Mouse (Mus musculus) inflammation-experienced regulatory T-cells, adult 6 months (primary cell): ENCODE measurements around the gene Tmsb15b2. TPM values are rescaled to one million over a fixed set of nuclear protein-coding genes. Genes with fewer than 3 reads are reported as not detected.
"Not testable (repeated sequence)": the region's sequence is repeated elsewhere in the genome, so short reads cannot be mapped to it uniquely, and the experiment has no call there.

ENCODE experiments used
- ATAC-seq: one replicate; pipeline ENCODE4 v1.8.0; 2017
- polyA plus RNA-seq, 3 experiments: library from polyadenylated mRNA; unstranded; fragments of 100-300 nt; shearing (Covaris generic); gene quantifications; one replicate each; pipeline ENCODE4 v1.2.1; 2017

Tmsb15b2 gene
- 10 to 100 TPM; 45.4 to 72.3 (median 45.6) TPM for polyA plus RNA-seq

DNA sequence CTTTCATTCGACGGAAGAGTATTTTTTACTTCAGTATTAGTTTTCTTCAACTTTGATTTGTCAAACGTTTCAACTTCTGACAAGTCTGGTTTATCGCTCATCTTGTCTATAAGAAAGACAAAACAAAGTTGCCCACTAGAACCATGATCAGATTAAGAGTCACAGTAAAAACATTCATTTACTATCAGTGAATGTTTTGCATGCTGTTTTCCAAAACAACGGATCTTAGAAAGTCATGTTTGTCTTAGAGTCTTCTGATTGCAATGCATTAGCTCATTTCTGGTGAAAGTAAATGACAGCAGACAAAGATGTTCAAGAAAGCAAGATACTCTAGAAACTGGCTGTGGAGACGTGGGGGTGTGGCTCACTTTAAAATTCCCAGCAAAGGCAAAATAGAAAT lies at the start of gene Tmsb15b2:
Tmsb15b2 (minus strand) TSS at position 101 of the 400 bp plus-strand sequence.
- not testable (repeated sequence) for ATAC-seq

DNA sequence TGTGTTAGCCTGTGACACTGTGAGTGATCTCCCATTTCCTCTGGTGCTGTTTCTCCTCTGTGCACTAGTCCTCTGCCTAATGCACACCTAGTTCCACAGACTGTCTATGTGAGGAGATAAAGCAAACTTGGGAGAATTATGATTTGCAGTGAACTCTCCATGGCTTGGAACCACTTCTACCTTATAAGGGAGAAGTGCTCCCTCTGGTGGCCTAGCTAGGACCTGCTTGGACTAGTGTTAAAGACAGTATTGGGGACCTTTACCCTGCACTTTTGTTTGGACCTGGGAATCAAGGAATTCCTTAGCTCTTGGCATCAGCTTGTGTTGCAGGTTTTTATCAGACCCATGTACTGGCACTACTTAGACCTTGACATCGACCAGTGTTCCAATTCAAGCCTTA lies 44.0 kb upstream of the Tmsb15b2 start:
- peak; percentile 79 for ATAC-seq

- no peak for ATAC-seq
These were observed 42.4 kb upstream of the Tmsb15b2 start for GRCm38 (mm10) chrX:137017668-137018067.

DNA sequence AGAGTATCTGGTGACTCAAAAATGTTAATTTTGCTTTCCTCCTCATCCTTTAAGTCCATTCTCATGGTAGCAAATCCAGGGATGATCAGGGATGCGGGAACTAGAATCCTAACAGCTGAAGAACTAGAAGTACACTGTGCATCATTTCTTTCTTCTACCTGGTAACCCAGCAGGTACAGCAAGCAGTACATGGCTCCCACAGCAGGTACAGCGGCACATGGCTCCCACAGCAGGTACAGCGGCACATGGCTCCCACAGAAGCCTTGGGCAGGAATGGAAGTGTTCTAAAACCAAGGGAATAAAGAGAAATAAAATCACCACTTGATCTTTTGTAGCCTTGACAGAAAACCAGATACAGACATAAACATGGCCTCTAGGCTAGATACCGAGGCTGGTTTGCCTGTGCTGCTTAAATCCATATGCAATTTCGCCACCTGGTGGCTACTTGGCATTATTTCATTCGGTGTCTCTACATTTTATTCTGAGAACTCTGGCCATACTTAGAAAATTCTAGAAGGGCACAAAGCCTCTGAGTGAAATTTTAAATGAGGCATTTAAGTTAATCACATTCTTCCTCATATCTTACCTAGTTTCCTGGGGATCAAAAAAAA lies 39.9 kb upstream of the Tmsb15b2 start:
- ATAC-seq, result peak; percentile 84

DNA sequence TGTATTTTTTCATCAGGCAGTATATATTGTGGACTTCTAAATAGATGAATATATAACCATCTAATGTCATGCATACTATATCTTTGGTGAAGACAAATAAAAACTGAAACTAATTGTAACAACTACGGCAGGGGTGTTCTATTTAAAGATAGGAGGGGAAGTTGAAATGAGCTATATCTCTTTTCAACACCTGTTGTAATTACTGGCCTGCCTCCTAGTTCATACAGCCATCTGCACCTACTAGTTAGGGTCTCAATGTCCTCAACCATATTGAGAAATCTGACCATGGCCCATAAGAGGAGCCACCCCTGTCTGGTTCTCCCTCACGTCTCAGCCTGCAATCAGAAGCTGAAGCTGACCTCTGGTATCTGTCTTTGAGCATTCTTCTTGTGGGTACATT lies 21.0 kb upstream of the Tmsb15b2 start:
- ATAC-seq, result no peak

- no peak for ATAC-seq
These were observed 18.3 kb upstream of the Tmsb15b2 start for GRCm38 (mm10) chrX:136993641-136994040.

GRCm38 (mm10) chrX:136992978-136993547 lies 17.8 kb upstream of the Tmsb15b2 start, which contains the start of gene Zcchc18:
TSS of gene Zcchc18 (plus strand) at chrX:136993155.
- peak; percentile 94 for ATAC-seq

DNA sequence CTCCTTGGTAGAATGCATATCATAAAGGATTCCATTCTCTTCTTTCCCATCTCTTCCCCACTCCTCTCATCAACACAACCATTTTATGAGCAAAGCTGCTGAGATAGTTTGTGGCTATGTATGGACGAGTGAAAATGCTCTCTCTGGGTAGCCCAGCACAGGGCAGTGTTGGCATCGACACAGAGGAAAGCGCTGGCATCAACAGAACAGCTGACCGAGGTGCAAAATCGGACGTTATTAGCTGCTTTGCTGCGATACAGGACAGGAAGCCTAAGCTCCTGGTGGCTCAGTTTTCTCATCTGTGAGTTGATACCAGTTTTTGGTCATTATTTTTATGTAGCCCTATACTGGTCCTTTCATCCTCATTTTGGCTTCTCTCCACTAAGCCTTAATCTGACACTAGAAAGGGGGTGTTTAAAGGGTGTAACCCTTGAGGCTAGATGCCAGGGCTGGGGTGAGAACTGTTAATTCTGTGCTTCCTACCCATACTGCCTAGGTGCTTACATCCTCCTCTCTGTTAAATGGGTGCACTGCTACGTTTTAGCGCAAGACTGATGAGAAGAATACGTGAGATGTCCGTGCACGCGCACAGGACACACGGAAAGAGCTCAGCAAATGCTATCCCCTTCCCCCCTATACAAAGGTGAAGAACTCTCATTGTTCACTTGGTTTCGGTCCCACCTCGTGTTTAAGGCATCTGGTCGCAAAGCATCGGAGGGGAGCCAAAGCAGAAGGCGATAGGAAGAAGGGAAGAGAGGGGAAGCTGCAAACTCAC lies 17.1 kb upstream of the Tmsb15b2 start:
- peak; percentile 49 for ATAC-seq

DNA sequence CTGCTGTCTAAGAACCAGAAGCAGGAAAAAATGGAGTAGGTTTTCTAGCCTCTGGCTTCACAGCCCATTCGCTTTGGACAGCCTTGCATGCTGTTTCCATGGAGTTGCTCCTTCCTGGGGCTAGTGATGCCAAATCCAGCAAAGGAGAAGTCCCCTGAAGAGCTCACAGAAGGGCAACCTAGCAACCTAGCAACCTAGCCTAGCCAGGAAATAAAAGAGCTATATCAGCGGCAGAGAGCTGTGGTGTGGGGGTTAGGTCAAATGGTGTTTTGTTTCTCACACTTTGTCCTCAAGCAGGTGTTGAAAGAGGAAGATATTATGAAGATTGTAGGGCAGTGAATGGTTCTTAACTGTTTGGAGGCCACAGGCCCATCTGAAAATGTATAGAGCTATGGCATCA lies 16.0 kb upstream of the Tmsb15b2 start:
- ATAC-seq, result no peak

DNA sequence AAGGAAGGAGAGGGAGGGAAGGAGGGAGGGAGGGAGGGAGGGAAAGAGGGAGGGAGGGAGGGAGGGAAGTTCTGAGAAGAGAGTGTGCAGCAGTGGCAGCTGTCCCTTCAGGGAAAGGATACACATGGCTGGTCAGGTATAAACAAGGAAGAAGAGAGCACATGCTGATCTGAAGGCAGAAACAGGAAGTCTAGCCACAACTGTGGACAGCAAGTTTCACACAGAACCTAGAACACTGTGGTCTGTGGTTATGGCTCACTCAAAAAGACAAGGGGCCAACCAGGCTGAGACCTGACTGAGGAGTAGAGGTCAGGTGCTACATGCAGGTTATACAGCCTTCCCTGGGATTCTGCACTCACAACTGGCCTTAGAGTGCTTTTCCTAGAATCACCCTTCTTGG lies 10.7 kb upstream of the Tmsb15b2 start:
- ATAC-seq, result peak; percentile 71

DNA sequence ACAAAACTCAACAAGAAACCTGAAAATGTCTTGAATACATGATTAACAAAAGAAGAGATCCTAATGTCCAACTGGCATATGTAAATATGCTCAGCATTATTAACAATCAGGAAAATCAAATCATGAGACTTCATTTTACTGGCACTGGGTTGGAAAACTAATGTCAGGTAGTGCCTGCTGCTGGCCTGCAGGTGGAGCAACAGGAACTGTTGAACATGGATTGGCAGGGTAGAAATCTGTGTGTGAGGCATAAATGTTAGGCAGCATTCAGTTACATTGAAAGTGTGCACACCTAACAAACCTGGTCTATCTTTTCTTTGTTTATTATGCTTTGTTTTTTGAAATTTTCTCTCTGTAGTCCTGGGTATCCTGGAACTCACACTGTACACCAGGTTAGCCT lies 3.3 kb upstream of the Tmsb15b2 start:
- ATAC-seq, result peak; percentile 41

- ATAC-seq, result peak; percentile 96
These were observed 1.3 kb upstream of the Tmsb15b2 start, which contains the start of the genes Tmsb15l and Tmsb15b1 for GRCm38 (mm10) chrX:136976424-136977084. TSS of gene Tmsb15l (minus strand) at chrX:136976869. TSS of gene Tmsb15b1 (minus strand) at chrX:136976874.

DNA sequence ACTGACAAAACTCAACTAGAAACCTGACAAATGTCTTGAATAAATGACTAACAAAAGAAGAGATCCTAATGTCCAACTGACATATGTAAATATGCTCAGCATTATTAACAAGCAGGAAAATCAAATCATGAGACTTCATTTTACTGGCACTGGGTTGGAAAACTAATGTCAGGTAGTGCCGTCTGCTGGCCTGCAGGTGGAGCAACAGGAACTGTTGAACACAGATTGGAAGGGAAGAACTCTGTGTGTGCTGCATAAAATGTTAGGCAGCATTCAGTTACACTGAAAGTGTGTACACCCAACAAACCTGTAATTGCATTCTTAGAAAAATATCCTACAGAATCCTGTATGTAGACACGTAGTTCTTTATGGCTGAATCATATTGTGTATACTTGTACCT lies 15.6 kb downstream of the Tmsb15b2 start:
- ATAC-seq, result peak; percentile 63

- not testable (repeated sequence) for ATAC-seq
These were observed 17.0 kb downstream of the Tmsb15b2 start for GRCm38 (mm10) chrX:136958300-136958699.

DNA sequence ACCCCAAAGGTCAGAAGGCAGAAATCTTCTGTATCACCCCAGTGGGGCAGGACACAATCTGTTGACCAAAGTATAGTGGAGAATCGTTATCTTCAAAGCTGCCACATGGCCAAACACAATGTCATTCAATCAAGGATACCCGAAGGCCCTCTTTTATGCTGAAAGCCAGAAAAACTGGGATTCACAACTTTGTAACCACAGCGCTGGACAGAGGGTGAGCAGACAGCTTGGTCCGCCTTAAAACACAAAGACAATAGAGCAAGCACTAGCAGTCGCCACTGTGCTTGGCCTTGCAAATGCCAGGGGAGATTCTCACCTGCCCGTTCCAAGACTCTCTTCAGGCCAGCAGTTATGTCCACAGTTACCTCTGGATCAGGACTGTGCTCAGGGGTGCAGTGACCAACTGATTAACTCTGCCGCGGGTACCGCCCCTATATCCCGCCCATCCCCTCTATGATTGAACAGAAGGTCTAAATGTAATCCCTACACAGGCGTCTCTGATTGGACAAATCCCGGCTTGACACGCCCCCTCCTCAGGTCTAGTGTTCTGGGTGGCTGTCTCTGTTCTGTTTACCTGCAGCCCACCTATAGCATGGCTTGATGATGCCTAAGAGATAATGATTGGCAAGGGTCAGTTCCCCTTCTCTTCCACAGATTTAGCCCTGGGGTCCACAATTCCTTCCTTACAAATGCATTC lies 17.6 kb downstream of the Tmsb15b2 start:
- peak; percentile 78 for ATAC-seq

DNA sequence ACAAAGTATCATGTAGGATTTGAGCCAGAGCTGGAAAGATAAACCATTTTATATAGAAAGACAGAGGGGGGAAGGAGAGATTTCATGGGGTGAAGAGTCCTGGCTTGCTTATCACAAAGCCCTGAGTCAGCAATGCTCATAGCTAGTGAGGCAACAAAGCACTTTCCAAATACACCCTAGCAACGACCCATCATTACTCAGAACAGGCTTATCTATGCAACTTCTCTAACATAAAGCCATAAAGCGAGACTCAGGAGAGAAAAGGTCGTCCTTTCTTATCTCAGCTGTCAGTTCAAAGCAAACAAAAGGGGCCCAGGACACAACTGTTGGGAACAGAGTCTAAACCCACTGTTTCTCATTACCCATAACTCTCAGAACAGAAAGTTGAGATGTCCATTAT lies 37.3 kb downstream of the Tmsb15b2 start:
- ATAC-seq, result no peak

DNA sequence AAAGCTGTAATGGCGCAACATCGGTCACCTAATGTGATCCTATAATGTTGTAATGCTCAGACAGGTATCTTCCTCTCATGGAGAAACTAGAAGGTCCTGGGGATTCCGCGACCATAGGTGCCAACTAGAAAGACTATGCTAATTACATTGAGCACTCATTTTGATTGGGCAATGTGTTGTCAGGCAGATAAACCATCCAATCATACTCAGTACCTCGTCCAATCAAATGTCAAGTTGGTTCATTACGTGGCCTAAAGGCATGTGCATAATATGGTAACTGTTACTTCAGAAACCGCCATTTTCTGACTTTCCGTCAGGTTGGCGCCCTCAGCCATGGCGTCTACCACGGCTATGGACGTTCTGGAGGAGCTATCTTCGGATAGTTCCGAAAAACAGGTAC lies 48.3 kb downstream of the Tmsb15b2 start, which contains the start of gene H2bfm:
H2bfm (plus strand) TSS at position 295 of the 400 bp plus-strand sequence.
- ATAC-seq, result no peak

GRCm38 (mm10) chrX:136925863-136926262 lies 49.4 kb downstream of the Tmsb15b2 start:
- ATAC-seq, result peak; percentile 43
